Mouse (Mus musculus) heart, embryonic 14.5 days (tissue): ENCODE results near the gene Aldh4a1. TPM values are rescaled to one million over a fixed set of nuclear protein-coding genes. Genes with fewer than 3 reads are reported as not detected.

Experiments used
- microRNA-seq: library from miRNA; unstranded; fragments of <30 nt; microRNA quantifications from one replicate; pipeline ENCODE4, GENCODE M21; 2016
- polyA plus RNA-seq: library from polyadenylated mRNA; unstranded; fragments of >200 nt; fragmentation: Nextera tagmentation; extraction: Ambion mirVana; gene quantifications from 2 replicates; pipeline ENCODE4 v1.2.1, GENCODE M21; 2014

Gene Aldh4a1
- polyA plus RNA-seq, 1 experiment from 2014 or later = 13.4 TPM

Small RNA genes lying within 50 kb of the gene (microRNA-seq; reads per million reads assigned to microRNA genes)
- gene Gm25571 = not detected
- not detected for gene Mir7020

Other genes starting within 250 kb of the Aldh4a1 start
- gene Iffo2, start 92.3 kb upstream of the Aldh4a1 start, polyA plus RNA-seq = 4.4 and 4.6 TPM in 2 replicates
- gene Gm21969, start 19.7 kb upstream of the Aldh4a1 start, polyA plus RNA-seq = not detected in 2 replicates
- gene Tas1r2, start 30.7 kb downstream of the Aldh4a1 start, polyA plus RNA-seq = not detected in 2 replicates
- not detected in 2 replicates for gene Pax7, start 210.7 kb downstream of the Aldh4a1 start, polyA plus RNA-seq